Mouse (Mus musculus): ENCODE results near the gene Timp4.

Gene Timp4

GRCm38 (mm10) chr6:115252099-115252873 lies at the start of gene Timp4:
Gene Timp4, minus strand, starts transcription at chr6:115252205.
- DNase-seq (ENCODE audit: low read depth, low spot score), result no peak

GRCm38 (mm10) chr6:115293877-115294276 lies 41.9 kb upstream of the Timp4 start:
- no peak for DNase-seq (ENCODE audit: low read depth, low spot score)

GRCm38 (mm10) chr6:115292621-115293020 lies 40.6 kb upstream of the Timp4 start:
- DNase-seq (ENCODE audit: low read depth, low spot score), result no peak

- DNase-seq (ENCODE audit: low read depth, low spot score), result no peak
Measured at GRCm38 (mm10) chr6:115291823-115292222, 39.8 kb upstream of the Timp4 start.

GRCm38 (mm10) chr6:115291068-115291467 lies 39.1 kb upstream of the Timp4 start:
- no peak for DNase-seq (ENCODE audit: low read depth, low spot score)

GRCm38 (mm10) chr6:115290561-115290960 lies 38.6 kb upstream of the Timp4 start:
- DNase-seq (ENCODE audit: low read depth, low spot score), result no peak

GRCm38 (mm10) chr6:115288223-115288622 lies 36.2 kb upstream of the Timp4 start:
- no peak for DNase-seq (ENCODE audit: low read depth, low spot score)

- DNase-seq (ENCODE audit: low read depth, low spot score), result no peak
Measured at GRCm38 (mm10) chr6:115286441-115286840, 34.4 kb upstream of the Timp4 start.

GRCm38 (mm10) chr6:115284153-115284552 lies 32.1 kb upstream of the Timp4 start:
- no peak for DNase-seq (ENCODE audit: low read depth, low spot score)

- no peak for DNase-seq (ENCODE audit: low read depth, low spot score)
Measured at GRCm38 (mm10) chr6:115279639-115280038, 27.6 kb upstream of the Timp4 start.

GRCm38 (mm10) chr6:115278086-115278485 lies 26.1 kb upstream of the Timp4 start:
- DNase-seq (ENCODE audit: low read depth, low spot score), result no peak

- no peak for DNase-seq (ENCODE audit: low read depth, low spot score)
Measured at GRCm38 (mm10) chr6:115275116-115275815, 23.3 kb upstream of the Timp4 start.

- no peak for DNase-seq (ENCODE audit: low read depth, low spot score)
Measured at GRCm38 (mm10) chr6:115274705-115275104, 22.7 kb upstream of the Timp4 start.

GRCm38 (mm10) chr6:115273346-115273745 lies 21.3 kb upstream of the Timp4 start:
- DNase-seq (ENCODE audit: low read depth, low spot score), result no peak

- peak; percentile 48 for DNase-seq (ENCODE audit: low read depth, low spot score)
Measured at GRCm38 (mm10) chr6:115271866-115272271, 19.9 kb upstream of the Timp4 start.

GRCm38 (mm10) chr6:115271326-115271725 lies 19.3 kb upstream of the Timp4 start:
- no peak for DNase-seq (ENCODE audit: low read depth, low spot score)

- DNase-seq (ENCODE audit: low read depth, low spot score), result no peak
Measured at GRCm38 (mm10) chr6:115270085-115270484, 18.1 kb upstream of the Timp4 start.

GRCm38 (mm10) chr6:115269561-115269960 lies 17.6 kb upstream of the Timp4 start:
- DNase-seq (ENCODE audit: low read depth, low spot score), result no peak

- no peak for DNase-seq (ENCODE audit: low read depth, low spot score)
Measured at GRCm38 (mm10) chr6:115268551-115269385, 16.8 kb upstream of the Timp4 start.

- peak; percentile 69 for DNase-seq (ENCODE audit: low read depth, low spot score)
Measured at GRCm38 (mm10) chr6:115267916-115268315, 15.9 kb upstream of the Timp4 start.

- DNase-seq (ENCODE audit: low read depth, low spot score), result no peak
Measured at GRCm38 (mm10) chr6:115266791-115267190, 14.8 kb upstream of the Timp4 start.

- DNase-seq (ENCODE audit: low read depth, low spot score), result no peak
Measured at GRCm38 (mm10) chr6:115260507-115260906, 8.5 kb upstream of the Timp4 start.
